Mouse (Mus musculus) lung, postnatal 14 days (tissue): Measurements from ENCODE around the gene Tpt1.
"Not testable (repeated sequence)": the region's sequence is repeated elsewhere in the genome, so short reads cannot be mapped to it uniquely, and the experiment has no call there.

Source experiments
- DNase-seq: peaks from one replicate; pipeline ENCODE4 v3.0.0; 2021

Gene Tpt1

DNA sequence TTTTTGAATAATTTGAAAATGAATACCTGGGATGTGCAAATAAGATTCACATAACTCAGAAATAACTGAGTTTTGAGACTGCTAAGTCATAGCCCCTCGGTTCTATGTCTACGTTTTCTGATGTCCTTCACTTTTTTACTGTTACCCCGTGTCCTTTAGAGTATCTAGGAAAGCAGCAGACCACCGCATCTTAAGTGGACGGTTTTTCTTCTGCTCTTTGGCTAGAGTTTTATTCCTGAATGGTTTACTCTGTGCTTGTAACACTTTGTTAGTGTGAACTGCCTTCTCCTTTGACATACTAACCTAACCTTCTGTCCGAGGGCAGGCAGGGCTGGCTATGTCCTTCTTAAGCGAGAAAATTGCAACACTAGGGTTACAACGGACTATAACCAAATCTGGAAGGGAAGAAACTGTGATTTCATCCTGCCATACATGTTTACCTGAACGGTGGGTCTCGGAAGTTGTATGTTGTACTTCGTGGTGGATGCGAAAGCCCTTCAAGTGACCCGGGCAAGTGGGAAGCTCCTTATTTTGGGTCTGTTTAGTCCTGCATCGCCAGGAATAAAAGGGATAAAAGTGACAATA, 690 bp upstream of the Tpt1 start:
- DNase-seq: no peak

GRCm38 (mm10) chr14:75845698-75846115, 814 bp downstream of the Tpt1 start:
- peak; percentile 92 for DNase-seq

GRCm38 (mm10) chr14:75847669-75848068, 2.8 kb downstream of the Tpt1 start:
- DNase-seq: no peak

DNA sequence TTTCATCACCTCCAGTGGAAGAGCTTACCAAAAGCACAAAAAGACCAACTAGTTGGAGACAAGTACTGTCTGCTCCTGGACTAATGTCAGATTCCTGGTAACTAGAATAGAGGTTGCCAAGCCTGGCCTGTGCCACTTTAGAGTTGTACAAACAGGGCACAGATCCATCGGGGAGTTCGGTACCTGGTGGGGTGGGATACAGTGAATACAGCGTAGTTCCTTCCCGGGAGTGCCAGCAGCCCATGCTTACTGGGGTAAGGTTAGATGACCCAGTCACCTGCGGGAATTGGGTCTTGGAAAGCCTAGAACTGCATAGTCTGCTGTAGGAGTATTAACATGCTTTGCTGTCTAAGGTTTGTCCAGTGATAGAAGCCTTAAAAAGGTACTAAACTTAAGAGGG, 3.6 kb downstream of the Tpt1 start:
- DNase-seq: no peak

DNA sequence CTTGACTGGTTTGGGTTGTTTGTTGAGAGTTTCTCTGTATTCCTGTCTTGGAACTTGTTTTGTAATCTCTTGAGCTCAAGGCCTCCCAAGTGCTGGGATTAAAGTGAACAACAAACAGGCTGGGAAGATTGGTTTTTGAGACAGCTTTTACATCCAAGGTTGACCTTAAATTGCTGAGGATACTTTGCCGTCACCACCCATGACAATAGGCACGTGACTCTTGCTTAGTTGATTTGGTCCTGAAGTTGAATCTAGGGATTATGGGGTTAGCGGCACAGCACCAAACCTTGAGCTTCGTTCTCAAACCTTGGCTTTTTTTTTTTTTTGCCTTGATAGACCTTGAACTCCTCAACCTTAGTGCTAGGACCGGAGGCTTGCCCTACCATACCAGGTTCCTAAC, 4.3 kb downstream of the Tpt1 start:
- no peak for DNase-seq

- DNase-seq: no peak
Measured at GRCm38 (mm10) chr14:75849842-75850568, 5.1 kb downstream of the Tpt1 start.

DNA sequence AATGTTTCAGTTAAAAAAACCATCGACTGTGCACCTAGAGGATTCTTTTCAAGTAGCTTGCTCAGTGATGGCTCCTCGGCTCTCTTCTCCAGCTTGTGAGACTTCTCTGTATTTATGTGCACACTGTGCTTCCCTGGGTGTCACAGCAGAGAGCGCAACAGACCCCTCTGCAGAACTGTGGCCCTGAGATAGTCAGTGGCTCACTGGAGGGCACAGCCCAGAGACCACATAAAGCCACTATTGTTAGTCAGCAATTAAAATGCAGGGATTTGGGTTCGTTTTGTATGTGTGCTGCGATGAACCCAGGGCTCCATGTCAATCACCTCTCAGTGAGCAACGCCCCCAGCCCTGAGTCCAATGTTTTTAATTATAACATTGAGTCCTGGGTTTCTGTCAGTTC, 5.9 kb downstream of the Tpt1 start:
- DNase-seq: no peak

DNA sequence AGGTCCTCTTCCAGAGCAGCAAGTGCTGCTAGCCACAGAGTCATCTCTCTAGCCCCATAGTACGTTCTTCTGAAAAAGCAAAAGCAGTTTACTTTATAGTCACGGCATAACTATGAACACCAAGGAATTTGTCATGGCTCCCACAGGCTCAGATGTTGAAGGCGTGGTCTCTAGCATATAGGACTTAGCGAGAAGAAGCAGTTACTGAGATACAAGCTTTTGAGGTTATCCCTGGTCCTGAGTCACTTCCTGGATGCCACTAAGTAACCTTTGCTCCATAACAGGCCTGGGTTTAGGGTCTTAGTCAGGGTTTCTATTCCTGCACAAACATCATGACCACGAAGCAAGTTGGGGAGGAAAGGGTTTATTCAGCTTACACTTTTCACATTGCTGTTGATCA, 7.1 kb downstream of the Tpt1 start:
- no peak for DNase-seq

- no peak for DNase-seq
Measured at GRCm38 (mm10) chr14:75855263-75855992, 10.5 kb downstream of the Tpt1 start.

DNA sequence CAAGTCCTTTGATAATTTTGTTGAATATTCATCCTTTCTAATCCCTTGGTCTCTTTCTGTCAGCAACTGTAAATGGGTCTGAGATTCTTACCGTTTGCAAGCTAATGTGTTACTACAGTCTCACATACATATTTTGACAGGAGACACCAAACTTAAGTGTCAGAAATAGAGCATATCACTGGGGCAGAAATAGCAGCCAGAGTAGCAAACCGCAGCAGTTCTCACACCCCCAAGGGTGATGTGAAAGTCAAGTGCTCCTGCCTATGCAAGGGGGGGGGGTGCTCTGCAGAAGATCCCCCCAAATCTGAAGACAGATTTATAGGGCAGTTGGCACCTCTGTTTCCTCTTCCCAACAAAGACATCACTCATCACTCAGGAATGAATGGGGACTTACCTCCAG, 13.3 kb downstream of the Tpt1 start:
- DNase-seq: no peak

DNA sequence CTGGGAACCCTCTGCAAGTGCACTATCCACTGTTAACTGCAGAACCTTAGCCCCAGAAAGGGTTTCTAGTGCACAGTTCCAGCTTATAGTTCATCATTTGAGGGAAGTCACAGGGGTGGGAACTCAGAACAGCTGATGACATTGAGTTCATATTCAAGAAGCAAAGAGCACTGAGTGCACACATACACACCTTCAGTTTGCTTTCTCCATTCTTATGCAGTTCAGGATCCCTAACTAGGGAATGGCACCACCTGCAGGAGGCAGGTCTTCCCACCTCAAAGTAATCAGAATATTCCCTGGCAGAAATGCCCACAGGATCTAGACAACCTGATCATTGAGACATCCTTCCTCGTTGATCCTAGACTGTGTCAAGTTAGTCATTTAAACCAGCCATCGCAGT, 14.7 kb downstream of the Tpt1 start:
- DNase-seq: no peak

DNA sequence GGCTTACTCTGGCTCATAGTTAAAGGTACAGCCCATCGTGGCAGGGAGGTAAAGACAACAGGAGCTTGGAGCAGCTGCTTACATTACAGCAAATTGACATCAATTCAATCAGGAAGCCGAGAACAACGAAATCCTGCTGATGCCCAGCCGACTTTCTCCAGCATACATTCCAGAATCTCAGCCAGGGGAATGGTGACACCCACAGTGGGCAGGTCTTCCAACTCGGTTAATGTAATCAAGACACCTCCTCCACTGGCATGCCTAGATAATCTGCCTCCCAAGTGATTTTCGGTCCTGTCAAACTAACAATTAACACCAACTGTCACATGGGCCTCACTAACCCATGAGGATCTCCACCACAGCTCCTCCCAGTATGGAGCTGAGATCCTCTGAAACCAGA, 17.8 kb downstream of the Tpt1 start:
- DNase-seq: no peak

DNA sequence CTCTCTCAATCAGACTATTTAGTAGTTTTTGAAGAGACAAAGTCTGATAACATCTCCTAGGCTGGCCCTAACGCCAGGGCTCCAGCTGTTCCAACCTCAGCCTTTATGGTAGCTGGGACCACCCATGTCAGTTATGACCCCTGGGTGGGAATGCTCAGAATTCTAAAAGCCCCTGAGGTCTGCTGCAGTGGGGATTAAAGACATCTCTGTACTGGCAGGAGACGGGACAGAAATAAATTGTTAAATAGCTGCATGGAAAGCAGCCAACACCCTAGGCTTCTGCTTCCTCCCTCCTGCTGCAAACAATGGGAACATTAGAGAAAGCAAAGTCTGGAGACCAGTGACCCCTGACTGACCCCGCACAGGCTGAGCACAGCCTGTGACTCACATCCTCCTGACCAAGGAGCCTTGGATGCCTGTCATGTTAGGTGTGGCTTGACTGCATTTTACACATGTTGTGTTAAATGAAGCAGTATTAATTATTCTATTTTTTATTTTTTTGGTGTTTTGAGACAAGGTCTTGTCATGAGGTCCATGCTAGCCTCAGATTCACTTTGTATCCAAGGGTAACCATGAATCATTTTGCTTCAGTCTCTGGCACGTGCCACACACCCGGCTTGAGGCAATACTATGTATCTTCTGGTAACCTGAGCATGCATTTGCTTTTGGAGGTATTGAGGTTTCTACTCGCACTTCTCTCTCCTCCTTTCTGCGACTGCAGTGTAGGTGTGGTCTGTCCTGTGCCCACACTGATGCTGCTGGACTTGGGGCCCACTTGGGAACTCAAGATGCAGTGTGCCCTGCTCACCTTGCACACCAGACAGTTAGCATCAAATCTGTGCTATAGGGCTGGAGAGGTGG, 18.9 kb downstream of the Tpt1 start:
- DNase-seq: peak; percentile 78

- DNase-seq: peak; percentile 43
Measured at GRCm38 (mm10) chr14:75866706-75867333, 21.9 kb downstream of the Tpt1 start.

- not testable (repeated sequence) for DNase-seq
Measured at GRCm38 (mm10) chr14:75868028-75868427, 23.1 kb downstream of the Tpt1 start.

GRCm38 (mm10) chr14:75869769-75870363, 25.0 kb downstream of the Tpt1 start:
- DNase-seq: no peak

DNA sequence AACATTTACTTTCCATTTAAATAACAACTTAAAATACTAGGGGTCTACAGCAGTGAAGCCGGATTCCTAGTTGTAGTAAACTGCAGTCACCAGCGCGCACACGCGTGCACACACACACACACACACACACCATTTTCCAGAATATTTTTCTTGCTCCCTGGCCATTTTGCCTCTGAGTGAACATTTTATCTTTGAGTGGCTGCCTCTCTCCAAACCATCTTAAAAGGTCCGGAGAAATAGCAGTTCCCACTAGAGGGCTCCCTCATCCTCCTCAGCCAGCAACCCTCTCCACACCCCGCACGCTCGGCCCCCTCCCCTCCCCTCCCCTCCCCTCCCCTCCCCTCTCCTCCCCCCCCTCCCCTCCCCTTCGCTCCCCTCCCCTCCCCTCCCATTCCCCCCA, 25.7 kb downstream of the Tpt1 start:
- peak; percentile 54 for DNase-seq

DNA sequence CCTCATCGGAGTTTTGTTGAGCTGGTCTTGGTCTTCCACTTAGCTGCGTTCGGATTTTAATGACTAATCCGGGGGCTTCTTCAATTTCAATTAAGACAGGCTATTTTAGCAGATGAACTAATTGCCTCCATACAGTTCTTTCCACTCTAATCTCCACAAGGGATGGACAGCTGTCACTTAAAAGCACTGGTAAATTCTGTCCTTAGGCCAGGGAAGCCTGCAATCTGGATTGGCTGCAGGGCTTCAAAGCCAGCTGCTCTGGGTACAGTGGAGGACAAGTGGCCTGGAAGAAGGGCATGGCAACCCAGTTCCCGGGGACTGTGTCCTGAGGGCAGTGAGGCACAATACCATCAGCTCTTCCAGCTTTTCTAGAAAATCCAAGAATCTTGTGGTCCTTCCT, 26.2 kb downstream of the Tpt1 start:
- DNase-seq: no peak

- DNase-seq: no peak
Measured at GRCm38 (mm10) chr14:75871750-75872149, 26.9 kb downstream of the Tpt1 start.

GRCm38 (mm10) chr14:75873612-75874011, 28.7 kb downstream of the Tpt1 start:
- DNase-seq: peak; percentile 67

- peak; percentile 84 for DNase-seq
Measured at GRCm38 (mm10) chr14:75876320-75877043, 31.6 kb downstream of the Tpt1 start.

GRCm38 (mm10) chr14:75877297-75877696, 32.4 kb downstream of the Tpt1 start:
- DNase-seq: no peak
